Mouse (Mus musculus) embryonic facial prominence, embryonic 13.5 days (tissue): ENCODE data around the gene Sgcg. TPM values are rescaled to one million over a fixed set of nuclear protein-coding genes. Genes with fewer than 3 reads are reported as not detected.

ENCODE experiments used
- ATAC-seq: fragments of 200-750 bp; cut with Nextera tagmentation; 2 replicates; pipeline ENCODE4 v1.8.0; 2017; ENCODE audit warnings: low read depth; ENCODE audit not compliant: insufficient number of reproducible peaks, insufficient read depth, low FRiP score, low TSS enrichment
- H3K27ac ChIP-seq: fragments of 300-500 bp; sonication (generic); 2 replicates; pipeline ENCODE4 v1.5.1; 2015; ENCODE audit warnings: moderate library complexity, mild to moderate bottlenecking, inconsistent platforms
- H3K27me3 ChIP-seq: fragments of 300-500 bp; sonication (generic); 2 replicates; pipeline ENCODE4 v1.6.1; 2015; ENCODE audit warnings: mild to moderate bottlenecking, inconsistent platforms
- H3K36me3 ChIP-seq: fragments of 300-500 bp; sonication (generic); 2 replicates; pipeline ENCODE4 v1.6.1; 2015; ENCODE audit warnings: mild to moderate bottlenecking, inconsistent platforms
- H3K4me1 ChIP-seq: fragments of 300-500 bp; sonication (generic); 2 replicates; pipeline ENCODE4 v1.6.1; 2015; ENCODE audit warnings: inconsistent platforms
- H3K4me2 ChIP-seq: fragments of 300-500 bp; sonication (generic); 2 replicates; pipeline ENCODE4 v1.6.1; 2015; ENCODE audit warnings: moderate library complexity, mild to moderate bottlenecking, inconsistent platforms
- H3K4me3 ChIP-seq: fragments of 300-500 bp; sonication (generic); 2 replicates; pipeline ENCODE4 v1.5.1; 2015; ENCODE audit warnings: mild to moderate bottlenecking, inconsistent platforms
- H3K9ac ChIP-seq: fragments of 300-500 bp; sonication (generic); 2 replicates; pipeline ENCODE4 v1.6.1; 2015; ENCODE audit warnings: mild to moderate bottlenecking, inconsistent platforms
- H3K9me3 ChIP-seq: fragments of 300-500 bp; sonication (generic); 2 replicates; pipeline ENCODE4 v1.6.1; 2016; ENCODE audit warnings: inconsistent platforms
- WGBS: fragments of 180-500 bp; shearing (Covaris S2); methylation state at CpG from one replicate; pipeline ENCODE4 v1.1.7; 2015; ENCODE audit warnings: mixed read lengths; 5-methylcytosine and 5-hydroxymethylcytosine counted together
- polyA plus RNA-seq: library from polyadenylated mRNA; unstranded; fragments of >200 nt; fragmentation: Nextera tagmentation; extraction: Ambion mirVana; gene quantifications from 2 replicates; pipeline ENCODE4 v1.2.1, GENCODE M21; 2015

Sgcg gene
- polyA plus RNA-seq, 1 experiment from 2014 or later, result 1.3 TPM

GRCm38 (mm10) chr14:61229763-61230162, 28.5 kb downstream of the Sgcg start:
- H3K9ac ChIP-seq, result no peak overlapping the region
- no peak overlapping the region for H3K27ac ChIP-seq
- WGBS, result 79% methylated on average over 5 of the region's 5 CpGs
- no peaks in the 10 kb centered on the region for H3K27me3 ChIP-seq
- H3K9me3 ChIP-seq, result no peaks in the 10 kb centered on the region
- H3K4me3 ChIP-seq, result no peak overlapping the region
- ATAC-seq, result peak; percentile 15; the same call in 1 of the 2 replicates
- H3K4me2 ChIP-seq, result no peak overlapping the region
- no peaks in the 10 kb centered on the region for H3K36me3 ChIP-seq
- H3K4me1 ChIP-seq, result no peaks in the 10 kb centered on the region

GRCm38 (mm10) chr14:61226151-61226550, 32.1 kb downstream of the Sgcg start:
- 83% methylated on average over 1 of the region's 1 CpGs for WGBS

GRCm38 (mm10) chr14:61224387-61225077, 33.8 kb downstream of the Sgcg start:
- H3K4me2 ChIP-seq, result no peak overlapping the region
- no peak overlapping the region for H3K9ac ChIP-seq
- H3K27me3 ChIP-seq, result no peaks in the 10 kb centered on the region
- ATAC-seq, result no peak
- WGBS, result 75% methylated on average over 5 of the region's 5 CpGs
- H3K9me3 ChIP-seq, result no peaks in the 10 kb centered on the region
- no peak overlapping the region for H3K4me3 ChIP-seq
- H3K36me3 ChIP-seq, result no peaks in the 10 kb centered on the region
- peaks cover 19% of the 10 kb centered on the region for H3K4me1 ChIP-seq
- H3K27ac ChIP-seq, result peak overlapping the region; percentile 28; the same call in 1 of the 2 replicates

More at GRCm38 (mm10) chr14:61226151-61226550, 32.1 kb downstream of the Sgcg start:
- Histone ChIP-seq H3K4me1 (peaks cover 18% of the 10 kb centered on the region), H3K4me2 (no peak overlapping the region), H3K9me3 (no peaks in the 10 kb centered on the region), H3K4me3 (no peak overlapping the region), H3K36me3 (no peaks in the 10 kb centered on the region), H3K27me3 (no peaks in the 10 kb centered on the region), H3K9ac (no peak overlapping the region), H3K27ac (no peak overlapping the region)
- ATAC-seq, result no peak

- H3K9ac ChIP-seq, result no peak overlapping the region
- no peaks in the 10 kb centered on the region for H3K36me3 ChIP-seq
- H3K4me3 ChIP-seq, result no peak overlapping the region
- peak overlapping the region; percentile 28 for H3K27ac ChIP-seq
- 0 out of 2 replicates have a peak, but pooled peaks have one; percentile 43 for ATAC-seq
- no peaks in the 10 kb centered on the region for H3K27me3 ChIP-seq
- WGBS, result 38% methylated on average over 4 of the region's 4 CpGs
- H3K4me1 ChIP-seq, result peaks cover 19% of the 10 kb centered on the region
- H3K4me2 ChIP-seq, result no peak overlapping the region
- H3K9me3 ChIP-seq, result no peaks in the 10 kb centered on the region
These were observed 34.5 kb downstream of the Sgcg start for GRCm38 (mm10) chr14:61223740-61224139.

DNA sequence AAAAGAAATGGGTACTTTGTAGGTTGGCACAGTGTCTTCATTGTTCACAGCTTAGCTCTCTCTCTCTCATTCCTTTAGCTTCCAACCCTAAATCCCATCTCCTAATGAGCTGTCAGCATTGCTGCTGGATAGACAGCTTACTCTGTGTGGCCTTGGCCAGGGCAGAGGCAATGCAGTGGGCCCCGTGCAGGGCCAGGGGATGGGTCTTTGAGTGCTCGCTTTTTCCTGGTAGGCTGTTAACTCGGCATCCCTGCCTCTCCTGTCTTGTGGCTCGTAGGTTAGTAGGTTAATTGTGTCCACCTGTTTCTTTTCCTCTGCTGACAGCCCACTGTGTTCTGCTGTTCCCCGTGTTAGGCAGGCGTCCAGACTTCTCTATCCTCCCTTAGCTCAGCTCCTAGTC, 35.8 kb downstream of the Sgcg start:
- no peak for ATAC-seq
- Histone ChIP-seq H3K27ac (no peak overlapping the region), H3K9ac (no peak overlapping the region), H3K4me1 (peaks cover 19% of the 10 kb centered on the region), H3K4me2 (no peak overlapping the region), H3K36me3 (no peaks in the 10 kb centered on the region), H3K4me3 (no peak overlapping the region), H3K9me3 (no peaks in the 10 kb centered on the region), H3K27me3 (no peaks in the 10 kb centered on the region)
- 28% methylated on average over 6 of the region's 6 CpGs for WGBS

- H3K9ac ChIP-seq, result no peak overlapping the region
- H3K27ac ChIP-seq, result no peak overlapping the region
- no peak for ATAC-seq
- no peak overlapping the region for H3K4me3 ChIP-seq
- WGBS, result 41% methylated on average over 5 of the region's 5 CpGs
- H3K4me1 ChIP-seq, result peaks cover 19% of the 10 kb centered on the region
- H3K36me3 ChIP-seq, result no peaks in the 10 kb centered on the region
- H3K4me2 ChIP-seq, result no peak overlapping the region
- H3K9me3 ChIP-seq, result no peaks in the 10 kb centered on the region
- H3K27me3 ChIP-seq, result no peaks in the 10 kb centered on the region
These were observed 37.1 kb downstream of the Sgcg start for GRCm38 (mm10) chr14:61221166-61221565.

GRCm38 (mm10) chr14:61211754-61212153, 46.5 kb downstream of the Sgcg start:
- H3K9ac ChIP-seq, result no peak overlapping the region
- WGBS, result 95% methylated on average over 6 of the region's 6 CpGs
- H3K36me3 ChIP-seq, result peaks cover 61% of the 10 kb centered on the region
- no peaks in the 10 kb centered on the region for H3K27me3 ChIP-seq
- no peak overlapping the region for H3K4me3 ChIP-seq
- no peaks in the 10 kb centered on the region for H3K4me1 ChIP-seq
- no peaks in the 10 kb centered on the region for H3K9me3 ChIP-seq
- H3K4me2 ChIP-seq, result no peak overlapping the region
- no peak for ATAC-seq
- H3K27ac ChIP-seq, result no peak overlapping the region

DNA sequence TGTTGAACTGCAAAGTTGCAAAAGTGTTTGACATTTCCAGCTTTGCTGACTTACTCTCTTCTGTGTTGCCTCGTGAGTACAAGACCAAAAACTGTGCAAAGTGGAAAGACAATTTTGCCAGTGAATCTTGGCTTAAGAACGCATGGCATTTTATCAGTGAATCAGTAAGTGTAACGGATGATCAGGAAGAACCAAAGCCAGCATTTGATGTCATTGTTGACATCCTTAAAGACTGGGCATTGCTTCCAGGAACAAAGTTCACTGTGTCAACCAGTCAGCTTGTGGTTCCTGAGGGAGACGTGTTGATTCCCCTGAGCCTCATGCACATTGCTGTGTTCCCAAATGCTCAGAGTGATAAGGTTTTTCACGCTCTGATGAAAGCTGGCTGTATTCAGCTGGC, 48.2 kb downstream of the Sgcg start:
- Histone ChIP-seq H3K4me3 (no peak overlapping the region), H3K4me2 (no peak overlapping the region), H3K36me3 (peaks cover 77% of the 10 kb centered on the region), H3K9ac (no peak overlapping the region), H3K4me1 (no peaks in the 10 kb centered on the region), H3K27me3 (no peaks in the 10 kb centered on the region), H3K9me3 (no peaks in the 10 kb centered on the region), H3K27ac (no peak overlapping the region)
- no peak for ATAC-seq
- WGBS, result 83% methylated on average over 5 of the region's 5 CpGs

GRCm38 (mm10) chr14:61194416-61194815, 63.9 kb downstream of the Sgcg start:
- H3K27me3 ChIP-seq, result no peaks in the 10 kb centered on the region
- H3K36me3 ChIP-seq, result peaks cover 64% of the 10 kb centered on the region
- no peak for ATAC-seq
- no peak overlapping the region for H3K9ac ChIP-seq
- no peaks in the 10 kb centered on the region for H3K9me3 ChIP-seq
- 81% methylated on average over 4 of the region's 4 CpGs for WGBS
- H3K4me2 ChIP-seq, result no peak overlapping the region
- no peak overlapping the region for H3K4me3 ChIP-seq
- no peaks in the 10 kb centered on the region for H3K4me1 ChIP-seq
- H3K27ac ChIP-seq, result no peak overlapping the region

GRCm38 (mm10) chr14:61192326-61192725, 66.0 kb downstream of the Sgcg start:
- WGBS, result 68% methylated on average over 10 of the region's 10 CpGs
- peaks cover 53% of the 10 kb centered on the region for H3K36me3 ChIP-seq

DNA sequence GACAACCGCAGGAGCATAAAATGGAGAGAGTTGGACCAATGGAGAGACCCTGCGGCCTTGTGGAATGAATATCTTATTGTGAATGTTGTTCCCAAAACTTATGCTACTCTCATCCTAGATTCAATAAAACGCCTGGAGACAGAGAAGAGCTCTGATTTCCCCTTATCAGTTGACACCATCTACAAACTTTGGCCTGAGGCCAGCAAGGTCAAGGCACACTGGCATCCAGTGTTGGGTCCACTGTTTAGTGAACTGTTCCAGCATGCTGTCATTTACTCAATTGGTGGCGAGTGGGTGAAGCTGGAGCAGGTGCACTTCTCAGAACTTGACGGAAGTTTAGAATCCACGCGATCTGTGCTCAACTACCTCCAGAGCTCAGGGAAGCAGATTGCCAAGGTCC, 66.4 kb downstream of the Sgcg start:
- H3K9ac ChIP-seq, result no peak overlapping the region
- 85% methylated on average over 7 of the region's 7 CpGs for WGBS
- no peaks in the 10 kb centered on the region for H3K9me3 ChIP-seq
- H3K27me3 ChIP-seq, result no peaks in the 10 kb centered on the region
- no peak overlapping the region for H3K4me3 ChIP-seq
- H3K4me2 ChIP-seq, result no peak overlapping the region
- H3K4me1 ChIP-seq, result no peaks in the 10 kb centered on the region
- peaks cover 49% of the 10 kb centered on the region for H3K36me3 ChIP-seq
- no peak for ATAC-seq
- no peak overlapping the region for H3K27ac ChIP-seq

More at GRCm38 (mm10) chr14:61192326-61192725, 66.0 kb downstream of the Sgcg start:
- Histone ChIP-seq H3K9me3 (no peaks in the 10 kb centered on the region), H3K4me2 (no peak overlapping the region), H3K27ac (no peak overlapping the region), H3K4me3 (no peak overlapping the region), H3K4me1 (no peaks in the 10 kb centered on the region), H3K27me3 (no peaks in the 10 kb centered on the region), H3K9ac (no peak overlapping the region)
- ATAC-seq, result no peak

DNA sequence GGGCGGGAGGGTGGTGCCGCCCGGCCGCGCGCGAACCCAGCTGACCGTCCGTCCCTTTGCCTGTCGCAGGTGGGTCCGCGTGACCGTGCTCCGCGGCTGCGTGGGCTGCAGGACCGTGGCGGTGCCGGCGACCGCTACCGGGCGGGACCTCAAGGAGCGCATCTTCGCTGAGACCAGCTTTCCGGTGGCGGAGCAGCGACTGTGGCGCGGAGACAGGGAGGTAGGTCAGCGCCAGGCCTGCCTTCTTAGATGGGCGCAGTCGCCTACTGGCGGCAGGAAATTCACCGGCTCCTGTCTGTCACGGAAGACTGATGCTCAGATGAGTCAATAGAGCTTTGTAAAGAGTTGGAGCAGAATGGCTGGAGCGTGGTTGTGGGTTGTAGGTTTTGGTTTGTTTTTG, 85.1 kb downstream of the Sgcg start:
- Histone ChIP-seq H3K4me2 (peak overlapping the region; percentile 86), H3K27me3 (no peaks in the 10 kb centered on the region), H3K27ac (peak overlapping the region; percentile 86), H3K9me3 (no peaks in the 10 kb centered on the region), H3K36me3 (no peaks in the 10 kb centered on the region), H3K4me3 (peak overlapping the region; percentile 80), H3K4me1 (peaks cover 9% of the 10 kb centered on the region), H3K9ac (peak overlapping the region; percentile 82)
- under 1% methylated on average over 37 of the region's 37 CpGs for WGBS
- ATAC-seq, result peak; percentile 40; the same call in 1 of the 2 replicates
